ENCODE assay signal across 11 mouse cellular contexts in the genomic region with DNA sequence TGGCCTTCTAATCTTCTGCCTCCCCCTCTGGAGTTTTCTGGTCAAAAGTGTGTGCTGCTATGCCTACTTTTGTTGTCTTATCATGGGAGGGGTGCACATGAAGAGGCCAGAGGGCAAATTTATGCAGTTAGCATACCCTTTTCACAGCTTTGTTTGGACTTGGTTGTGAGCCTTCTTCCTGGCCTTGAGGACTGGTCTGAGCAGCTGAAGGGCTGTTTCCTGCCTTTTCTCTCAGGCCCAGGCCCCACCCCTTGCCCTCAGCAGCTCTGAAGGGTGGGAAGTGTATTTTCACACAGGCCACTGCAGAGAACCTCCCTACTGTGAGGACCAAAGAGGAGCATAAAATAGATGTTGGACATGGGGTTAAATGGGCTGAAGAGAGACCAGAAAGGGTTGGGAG. TPM values are rescaled to one million over a fixed set of nuclear protein-coding genes. Genes with fewer than 3 reads are reported as not detected.
DNase-seq lines count a peak whose midpoint lies in the region; ATAC-seq and TF ChIP-seq lines count a peak whose summit lies in the region.
"Had no signal": no experiment of that assay in that cellular context is flagged by ENCODE, and none has a peak within 500 bp of the region (broad histone marks: within the 10 kb centered on the region; RNA-seq: fewer than 3 reads in every experiment).

No protein-coding gene starts in this region.

- H3K4me1 ChIP-seq in kidney, adult 2 months (ENCODE audit: control insufficient read depth, insufficient read depth, low read length): peaks cover 5% of the 10 kb centered on the region; the same call in 1 of the 2 replicates
- peaks cover 11% of the 10 kb centered on the region for H3K4me1 ChIP-seq in ES-Bruce4 (ENCODE audit: control insufficient read depth, insufficient read depth, low read length)
- H3K4me1 ChIP-seq in embryonic facial prominence, embryonic 14.5 days (ENCODE audit: control insufficient read depth, insufficient read depth, low read length): 0 out of 2 replicates have a peak, but pooled peaks cover 4% of the 10 kb centered on the region
- H3K4me1 ChIP-seq in liver, embryonic 14.5 days (replicated peaks; ENCODE audit: control insufficient read depth in 2 of 2, insufficient read depth in 2 of 2, low read length in 1 of 2): peaks cover 9 to 17% of the 10 kb centered on the region in 2 experiments

- no peaks in the 10 kb centered on the region for H3K27me3 ChIP-seq in kidney, adult 2 months (replicated peaks; ENCODE audit: control insufficient read depth, insufficient read depth, low read length)
- H3K27me3 ChIP-seq in ES-Bruce4 (ENCODE audit: control insufficient read depth, insufficient read depth, low read length, poor library complexity, severe bottlenecking): no peaks in the 10 kb centered on the region
- H3K27me3 ChIP-seq in embryonic facial prominence, embryonic 14.5 days (replicated peaks; ENCODE audit: control insufficient read depth, insufficient read depth, low read length): peaks cover 65% of the 10 kb centered on the region
- H3K27me3 ChIP-seq in liver, embryonic 14.5 days (ENCODE audit: control insufficient read depth, insufficient read depth, low read length): no peaks in the 10 kb centered on the region; the same call in none of the 2 replicates

- peak overlapping the region; percentile 88; the same call in 1 of the 2 replicates for H3K4me2 ChIP-seq in embryonic facial prominence, embryonic 14.5 days (ENCODE audit: low read depth, low read length)
- H3K4me2 ChIP-seq in liver, embryonic 14.5 days (ENCODE audit: low read depth): peak overlapping the region; percentile 87

- H3K9ac ChIP-seq in ES-Bruce4 (ENCODE audit: low read depth, poor library complexity, severe bottlenecking): no peak overlapping the region
- no peak overlapping the region for H3K9ac ChIP-seq in embryonic facial prominence, embryonic 14.5 days (ENCODE audit: low read depth, low read length)
- no peak overlapping the region for H3K9ac ChIP-seq in liver, embryonic 14.5 days (replicated peaks)
- H3K9ac ChIP-seq: forebrain, embryonic 12.5 days; hindbrain, embryonic 12.5 days had no signal

- no peaks in the 10 kb centered on the region for H3K9me3 ChIP-seq in ES-Bruce4 (replicated peaks; ENCODE audit: control insufficient read depth, insufficient read depth, low read length, poor library complexity, severe bottlenecking)
- H3K9me3 ChIP-seq in embryonic facial prominence, embryonic 14.5 days (ENCODE audit: control insufficient read depth, low read length): no peaks in the 10 kb centered on the region
- no peaks in the 10 kb centered on the region for H3K9me3 ChIP-seq in liver, embryonic 14.5 days (ENCODE audit: control insufficient read depth, low read length)
- H3K9me3 ChIP-seq: forebrain, embryonic 12.5 days had no signal

- H3K36me3 ChIP-seq in kidney, adult 2 months (ENCODE audit: control insufficient read depth, insufficient read depth, low read length): no peaks in the 10 kb centered on the region
- no peaks in the 10 kb centered on the region for H3K36me3 ChIP-seq in ES-Bruce4 (ENCODE audit: control insufficient read depth, insufficient read depth, low read length, poor library complexity, severe bottlenecking)
- H3K36me3 ChIP-seq in embryonic facial prominence, embryonic 14.5 days (ENCODE audit: control insufficient read depth, insufficient read depth, low read length): no peaks in the 10 kb centered on the region
- no peaks in the 10 kb centered on the region for H3K36me3 ChIP-seq in liver, embryonic 14.5 days (replicated peaks; ENCODE audit: control insufficient read depth, insufficient read depth, low read depth)
- H3K36me3 ChIP-seq: forebrain, embryonic 12.5 days; hindbrain, embryonic 12.5 days had no signal

- TF ChIP-seq CTCF in kidney, adult 2 months (conservative IDR thresholded peaks at IDR 0.05; ENCODE audit: insufficient read depth, insufficient read length, low read depth, low read length): no peak
- no peak for TF ChIP-seq CTCF in ES-Bruce4 (IDR thresholded peaks at IDR 0.05; ENCODE audit: low read depth, low read length)
- TF ChIP-seq CTCF in liver, embryonic 14.5 days (IDR thresholded peaks at IDR 0.05; ENCODE audit: low read depth): no peak

- peak; percentile 49 for DNase-seq in kidney, adult 2 months
- no peak for DNase-seq in kidney, adult 18-20 months
- no peak for DNase-seq in embryonic facial prominence, embryonic 14.5 days (ENCODE audit: low spot score)
- no peak for DNase-seq in liver, embryonic 14.5 days (ENCODE audit: low read depth in 3 of 3, low spot score in 3 of 3)
- no peak for DNase-seq in layer of hippocampus, adult 9-10 months (ENCODE audit: low spot score)
- no peak for DNase-seq in gastrocnemius, adult 8-10 months (ENCODE audit: low spot score in 2 of 2)
- DNase-seq in Muller cell, postnatal 12 days (ENCODE audit: inconsistent ontology term): no peak

- peak; percentile 84 for TF ChIP-seq EP300 in ES-Bruce4 (IDR thresholded peaks at IDR 0.05; ENCODE audit: insufficient read depth, low read depth, low read length)
- no peak for TF ChIP-seq EP300 in liver, embryonic 14.5 days (IDR thresholded peaks at IDR 0.05; ENCODE audit: low read depth)

- TF ChIP-seq POLR2A in kidney, adult 2 months (IDR thresholded peaks at IDR 0.05; ENCODE audit: low read depth, low read length): no peak
- TF ChIP-seq POLR2A in ES-Bruce4 (IDR thresholded peaks at IDR 0.05; ENCODE audit: insufficient read depth, low read length): no peak

- no peak for ATAC-seq in embryonic facial prominence, embryonic 14.5 days (ENCODE audit: low read depth)
- no peak for ATAC-seq in liver, embryonic 14.5 days (ENCODE audit: insufficient read depth)
- ATAC-seq: midbrain, embryonic 16.5 days had no signal

- H3K4me3 ChIP-seq in kidney, adult 2 months (ENCODE audit: insufficient read depth, low read depth, low read length): no peak overlapping the region
- no peak overlapping the region for H3K4me3 ChIP-seq in ES-Bruce4 (ENCODE audit: low read depth, low read length)
- no peak overlapping the region for H3K4me3 ChIP-seq in embryonic facial prominence, embryonic 14.5 days (ENCODE audit: low read depth, low read length)
- no peak overlapping the region for H3K4me3 ChIP-seq in liver, embryonic 14.5 days (ENCODE audit: insufficient read depth in 1 of 2, low read depth in 2 of 2, low read length in 2 of 2)
- H3K4me3 ChIP-seq: hindbrain, embryonic 12.5 days had no signal

- H3K27ac ChIP-seq in kidney, adult 2 months (ENCODE audit: insufficient read depth, low read depth, low read length): peak overlapping the region; percentile 64; the same call in 1 of the 2 replicates
- peak overlapping the region; percentile 79 for H3K27ac ChIP-seq in ES-Bruce4 (ENCODE audit: insufficient read depth, low read length)
- no peak overlapping the region for H3K27ac ChIP-seq in embryonic facial prominence, embryonic 14.5 days (replicated peaks; ENCODE audit: low read depth, low read length)
- H3K27ac ChIP-seq in liver, embryonic 14.5 days: no peak overlapping the region
- H3K27ac ChIP-seq: forebrain, embryonic 12.5 days; hindbrain, embryonic 12.5 days had no signal

RNA-seq across cellular contexts. Expression of gene Jak3, which starts 1.5 kb away (rescaled TPM):
- 15.1 and 16.5 TPM in 2 replicates for polyA plus RNA-seq in kidney, adult 2 months (2012; rRNA removed)
- polyA plus RNA-seq in ES-Bruce4 (2011; ENCODE audit: insufficient read depth, insufficient read length, low read depth, missing spikeins): 8.0 and 9.7 TPM in 2 replicates
- polyA plus RNA-seq in embryonic facial prominence, embryonic 14.5 days (2014; fragmentation: Nextera tagmentation; extraction: Ambion mirVana): 4.8 and 5.2 TPM in 2 replicates
- polyA plus RNA-seq in liver, embryonic 14.5 days (2012; rRNA removed): 3.8 and 4.0 TPM in 2 replicates
- 3.0 and 3.1 TPM in 2 replicates for polyA plus RNA-seq in liver, embryonic 14.5 days (2014; fragmentation: Nextera tagmentation; extraction: Ambion mirVana)
- 1 to 10 TPM; 1.4 to 2.0 (median 1.6) TPM for total RNA-seq in gastrocnemius, adult 8-10 months (2022)

RNA-seq across cellular contexts. Expression of gene Unc13a, which starts 6.0 kb away (rescaled TPM):
- polyA plus RNA-seq in kidney, adult 2 months (2012; rRNA removed): 1.3 and 2.1 TPM in 2 replicates
- 3.8 and 6.3 TPM in 2 replicates for polyA plus RNA-seq in ES-Bruce4 (2011; ENCODE audit: insufficient read depth, insufficient read length, low read depth, missing spikeins)
- polyA plus RNA-seq in embryonic facial prominence, embryonic 14.5 days (2014; fragmentation: Nextera tagmentation; extraction: Ambion mirVana): 1.1 and 1.4 TPM in 2 replicates
- 0.13 and 0.15 TPM in 2 replicates for polyA plus RNA-seq in liver, embryonic 14.5 days (2012; rRNA removed)
- polyA plus RNA-seq in liver, embryonic 14.5 days (2014; fragmentation: Nextera tagmentation; extraction: Ambion mirVana): 0.18 and 0.34 TPM in 2 replicates
- total RNA-seq in gastrocnemius, adult 8-10 months (2022): under 1 TPM in 3 of 4 experiments, not detected in 1; 0.10 to 0.21 (median 0.20) TPM

RNA-seq across cellular contexts. Expression of gene Insl3, which starts 11.5 kb away (rescaled TPM):
- 14.5 and 17.8 TPM in 2 replicates for polyA plus RNA-seq in kidney, adult 2 months (2012; rRNA removed)
- polyA plus RNA-seq in ES-Bruce4 (2011; ENCODE audit: insufficient read depth, insufficient read length, low read depth, missing spikeins): 1.3 and 3.7 TPM in 2 replicates
- polyA plus RNA-seq in embryonic facial prominence, embryonic 14.5 days (2014; fragmentation: Nextera tagmentation; extraction: Ambion mirVana): 1.0 TPM in 1 of 2 replicates, not detected in the other
- 0.48 and 0.73 TPM in 2 replicates for polyA plus RNA-seq in liver, embryonic 14.5 days (2012; rRNA removed)
- polyA plus RNA-seq in liver, embryonic 14.5 days (2014; fragmentation: Nextera tagmentation; extraction: Ambion mirVana): 1.2 and 1.5 TPM in 2 replicates
- total RNA-seq in gastrocnemius, adult 8-10 months (2022): under 1 TPM in 1 of 4 experiments, not detected in 3; 0.54 TPM
- polyA plus RNA-seq: forebrain, embryonic 12.5 days; hindbrain, embryonic 12.5 days had no signal

RNA-seq across cellular contexts. Expression of gene B3gnt3, which starts 24.0 kb away (rescaled TPM):
- 5.5 and 5.9 TPM in 2 replicates for polyA plus RNA-seq in kidney, adult 2 months (2012; rRNA removed)
- polyA plus RNA-seq in ES-Bruce4 (2011; ENCODE audit: insufficient read depth, insufficient read length, low read depth, missing spikeins): 1.8 and 2.0 TPM in 2 replicates
- polyA plus RNA-seq in embryonic facial prominence, embryonic 14.5 days (2014; fragmentation: Nextera tagmentation; extraction: Ambion mirVana): 0.84 and 0.87 TPM in 2 replicates
- 2.2 and 2.5 TPM in 2 replicates for polyA plus RNA-seq in liver, embryonic 14.5 days (2012; rRNA removed)
- polyA plus RNA-seq in liver, embryonic 14.5 days (2014; fragmentation: Nextera tagmentation; extraction: Ambion mirVana): 1.8 and 2.0 TPM in 2 replicates
- 1 to 10 TPM; 1.3 to 1.8 (median 1.5) TPM for total RNA-seq in gastrocnemius, adult 8-10 months (2022)

RNA-seq across cellular contexts. Expression of gene Fcho1, which starts 48.0 kb away (rescaled TPM):
- polyA plus RNA-seq in kidney, adult 2 months (2012; rRNA removed): 4.2 and 9.5 TPM in 2 replicates
- 8.7 and 8.8 TPM in 2 replicates for polyA plus RNA-seq in ES-Bruce4 (2011; ENCODE audit: insufficient read depth, insufficient read length, low read depth, missing spikeins)
- polyA plus RNA-seq in embryonic facial prominence, embryonic 14.5 days (2014; fragmentation: Nextera tagmentation; extraction: Ambion mirVana): 2.6 and 2.7 TPM in 2 replicates
- 24.1 and 24.6 TPM in 2 replicates for polyA plus RNA-seq in liver, embryonic 14.5 days (2012; rRNA removed)
- 14.7 and 18.6 TPM in 2 replicates for polyA plus RNA-seq in liver, embryonic 14.5 days (2014; fragmentation: Nextera tagmentation; extraction: Ambion mirVana)
- total RNA-seq in gastrocnemius, adult 8-10 months (2022): under 1 TPM in 2 of 4 experiments, not detected in 2; 0.08 to 0.65 TPM

Comparison
In these comparisons a context has a peak if more than half of its experiments do, and no peak if none do; other contexts are left out.
1. H3K27ac ChIP-seq: peak in kidney, adult 2 months (single experiment) and ES-Bruce4 (single experiment); none in embryonic facial prominence, embryonic 14.5 days (single experiment) and liver, embryonic 14.5 days (single experiment).